Mouse (Mus musculus): ENCODE measurements at regions not wholly inside any gene's neighbourhood (a gene's known extent, or its start where the extent isn't known, plus 50 kb on each side); places are given as distances from the start of the nearest gene placed in this dataset.

DNA sequence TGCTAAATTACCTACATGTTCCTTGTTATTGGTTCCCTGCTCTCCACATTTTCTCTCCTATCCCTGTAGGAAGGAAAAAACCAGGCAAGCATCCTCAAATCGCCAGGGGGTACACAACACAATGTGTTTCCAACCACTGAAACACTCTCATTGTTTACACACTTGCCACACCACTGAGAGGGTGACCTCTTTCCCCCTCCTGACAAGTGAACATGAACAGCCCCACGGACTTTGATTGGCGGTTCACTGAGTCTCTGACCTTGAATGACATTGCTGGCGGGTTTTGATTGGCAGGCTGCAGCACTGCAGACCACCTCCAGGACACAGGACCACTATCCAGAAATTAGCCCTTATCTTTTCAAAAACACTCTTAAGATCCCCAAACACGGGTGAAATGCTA is 211.7 kb upstream of the Onecut1 start:
- DNase-seq (ENCODE audit: low spot score in 2 of 2), result no peak

DNA sequence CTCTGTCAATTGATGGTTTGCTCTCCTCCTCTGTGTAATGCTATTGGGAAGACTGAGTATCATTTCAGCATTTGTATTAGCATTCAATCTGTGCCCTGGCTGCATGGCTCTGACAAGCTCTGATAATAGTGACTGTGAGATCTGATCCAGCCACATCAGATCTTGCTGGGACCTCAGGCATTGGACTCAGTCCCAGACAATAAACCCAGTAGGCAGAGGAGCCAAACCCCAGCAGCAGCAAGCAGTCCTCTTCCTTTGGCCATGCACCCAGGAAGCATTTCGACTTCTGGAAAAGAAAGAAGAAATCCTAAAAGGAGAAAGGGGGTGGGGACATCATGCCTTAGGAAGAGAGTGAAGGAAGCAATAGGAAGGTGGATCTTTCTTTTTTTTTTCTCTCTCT is 205.8 kb upstream of the Onecut1 start:
- DNase-seq (ENCODE audit: low spot score in 2 of 2), result no peak

DNA sequence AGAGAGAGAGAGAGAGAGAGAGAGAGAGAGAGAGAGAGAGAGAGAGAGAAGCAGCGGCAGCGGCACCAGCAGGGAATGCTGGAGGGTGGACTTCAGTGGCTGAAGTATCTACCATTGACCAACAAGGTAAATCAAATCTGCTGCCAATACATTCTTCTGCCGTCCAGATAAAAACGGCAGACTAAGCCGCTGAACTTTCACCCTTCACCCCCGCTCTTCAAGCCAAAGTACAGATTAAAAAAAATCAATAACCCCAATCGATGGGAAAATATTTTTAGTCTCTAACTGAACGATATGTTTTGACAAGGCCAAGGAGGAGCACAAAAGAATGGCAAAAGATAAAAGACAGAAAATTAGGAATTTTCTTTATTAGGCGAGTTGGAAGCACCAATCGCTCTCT is 205.3 kb upstream of the Onecut1 start:
- no peak for DNase-seq (ENCODE audit: low spot score in 2 of 2)

DNA sequence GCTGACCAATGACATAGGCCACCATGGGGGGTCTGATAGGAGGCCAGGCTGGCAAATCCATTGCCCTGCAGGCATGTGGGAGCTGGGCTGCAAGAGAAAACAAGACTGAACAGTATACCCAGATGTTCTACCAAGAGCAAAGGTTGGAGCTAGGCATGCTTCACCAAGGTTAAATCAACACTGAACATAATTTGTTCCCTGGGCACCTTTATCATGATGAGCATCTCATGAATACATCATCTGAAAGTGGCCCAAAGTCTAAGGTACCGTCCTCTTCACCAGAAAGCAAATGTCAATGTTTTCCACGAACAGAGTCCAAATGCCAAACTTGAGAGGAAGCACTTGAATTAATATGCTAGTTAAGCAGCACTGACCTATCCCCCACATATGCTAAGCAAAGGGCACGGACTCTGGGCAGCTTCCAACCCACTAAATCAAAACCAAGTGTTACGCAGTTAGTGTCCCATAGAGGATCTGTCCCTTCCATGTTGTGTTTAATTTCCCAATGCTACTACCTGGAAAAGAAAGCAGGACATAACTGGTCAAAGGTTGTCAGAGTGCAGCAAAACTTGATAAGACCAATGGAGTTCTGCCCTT is 190.3 kb upstream of the Onecut1 start:
- DNase-seq (ENCODE audit: low spot score in 2 of 2), result no peak

DNA sequence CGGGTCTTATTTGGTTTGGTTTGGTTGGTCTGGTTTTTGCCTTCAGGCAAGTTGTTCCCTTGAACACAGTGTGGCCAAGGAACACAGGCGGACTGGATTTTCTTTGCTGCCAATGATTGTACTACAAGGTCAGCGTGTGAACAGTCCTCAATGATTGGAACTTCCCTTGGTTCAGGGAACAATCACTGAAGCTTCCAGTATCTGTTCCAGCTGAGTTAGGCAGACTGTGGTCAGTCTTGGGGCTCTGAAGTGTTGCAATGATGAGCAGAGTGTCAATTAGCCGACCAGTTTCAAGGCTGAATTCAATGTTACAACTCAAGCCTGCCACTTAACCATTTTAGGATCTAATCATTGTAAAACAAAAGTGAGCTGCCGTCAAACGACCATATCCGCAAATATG is 189.5 kb upstream of the Onecut1 start:
- no peak for DNase-seq (ENCODE audit: low spot score in 2 of 2)

DNA sequence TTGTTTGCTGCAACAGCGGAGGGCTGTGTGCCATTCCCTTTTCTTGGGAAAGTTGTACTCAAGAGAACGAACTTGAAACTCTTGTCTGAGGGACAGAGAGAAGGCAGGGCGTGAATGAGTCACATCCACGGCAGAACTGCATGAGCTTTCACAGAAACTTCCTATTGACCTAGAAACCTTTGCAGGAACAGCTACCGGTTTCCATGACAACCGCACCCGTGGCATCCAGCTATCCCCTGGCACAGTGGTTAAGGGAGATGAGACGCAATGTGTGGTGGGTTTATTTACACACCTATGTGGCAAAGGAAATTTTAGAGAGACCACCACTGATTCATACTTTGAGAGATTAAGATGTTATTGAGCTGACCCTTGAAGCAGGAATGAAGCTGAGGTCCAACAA is 163.5 kb upstream of the Onecut1 start:
- DNase-seq (ENCODE audit: low spot score in 2 of 2), result no peak

DNA sequence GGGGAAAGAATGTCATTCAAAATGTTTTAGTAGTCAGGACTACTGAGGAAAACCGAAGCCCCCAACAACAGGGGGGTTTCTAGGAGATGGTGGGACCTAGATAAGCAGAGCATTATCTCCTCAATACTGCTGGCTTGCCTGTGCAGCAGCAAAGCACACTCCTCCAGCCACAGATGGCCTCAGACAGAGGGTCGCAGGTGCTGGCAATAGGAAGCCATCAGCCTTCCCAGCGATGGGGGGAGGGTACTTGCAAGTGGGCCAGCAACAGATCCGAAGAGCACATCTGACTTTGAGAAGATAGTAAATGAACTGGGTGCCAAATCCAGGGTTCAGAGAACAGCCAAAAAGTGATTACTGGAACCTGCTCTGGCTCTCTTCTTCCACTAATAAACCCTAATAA is 156.0 kb upstream of the Onecut1 start:
- DNase-seq (ENCODE audit: low spot score in 2 of 2), result no peak

DNA sequence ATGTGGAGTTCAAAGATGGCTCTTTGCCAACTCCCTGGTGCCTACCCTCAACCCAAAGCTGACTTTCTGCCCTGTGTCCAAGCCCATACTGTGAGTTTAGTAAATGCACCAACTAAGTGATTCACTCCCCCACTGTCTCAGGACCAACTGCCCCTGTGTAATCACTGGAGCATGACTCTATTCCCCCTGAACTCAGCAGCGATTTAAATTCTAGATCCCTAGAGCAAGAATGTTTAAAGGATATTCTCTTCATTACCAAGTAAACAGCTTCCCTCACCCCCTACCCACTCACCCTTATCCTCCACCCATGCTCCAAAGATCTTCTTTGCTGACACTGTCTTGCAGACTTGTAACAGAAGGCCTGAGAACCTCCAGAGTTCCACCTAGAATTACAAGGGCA is 154.1 kb upstream of the Onecut1 start:
- DNase-seq (ENCODE audit: low spot score in 2 of 2), result no peak

DNA sequence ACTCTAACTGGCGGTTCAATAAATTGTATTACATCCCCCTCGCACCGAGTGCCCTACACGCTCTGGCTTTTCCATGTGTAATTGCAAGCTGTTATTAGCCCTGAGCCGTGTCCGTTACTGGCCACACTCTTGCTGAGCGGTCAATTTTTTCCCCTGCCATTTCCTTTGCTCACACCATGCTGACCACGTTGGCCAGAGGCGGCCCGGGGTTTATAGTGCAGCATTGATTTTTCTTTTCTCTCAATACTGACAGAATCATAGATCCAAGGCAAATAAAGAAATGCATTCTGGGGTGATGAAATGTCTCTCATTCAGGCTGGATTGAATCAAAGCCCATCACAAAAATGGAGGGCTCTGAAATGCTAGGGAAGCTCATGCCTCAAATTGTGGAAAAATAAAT is 150.0 kb upstream of the Onecut1 start:
- DNase-seq (ENCODE audit: low spot score in 2 of 2), result no peak

DNA sequence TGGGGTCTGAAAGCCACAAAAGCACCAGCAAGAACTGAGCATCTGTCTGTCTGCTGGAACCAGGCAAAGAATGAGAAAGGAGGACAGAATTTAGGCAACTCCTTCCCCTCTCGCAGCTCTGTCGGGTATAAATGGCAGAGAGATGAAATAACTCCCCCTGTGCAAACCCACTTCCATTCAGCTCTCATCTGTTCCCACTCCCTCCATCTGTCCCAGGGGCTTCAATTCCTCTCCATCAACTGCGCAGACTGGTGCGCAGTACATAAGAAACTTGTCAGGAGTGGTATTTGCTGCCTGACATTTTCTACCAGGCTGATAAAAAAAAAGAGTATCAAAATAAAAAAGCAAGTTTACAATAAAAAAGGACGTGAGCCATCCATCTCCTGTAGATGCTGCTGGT is 129.3 kb upstream of the Onecut1 start:
- no peak for DNase-seq (ENCODE audit: low spot score in 2 of 2)

DNA sequence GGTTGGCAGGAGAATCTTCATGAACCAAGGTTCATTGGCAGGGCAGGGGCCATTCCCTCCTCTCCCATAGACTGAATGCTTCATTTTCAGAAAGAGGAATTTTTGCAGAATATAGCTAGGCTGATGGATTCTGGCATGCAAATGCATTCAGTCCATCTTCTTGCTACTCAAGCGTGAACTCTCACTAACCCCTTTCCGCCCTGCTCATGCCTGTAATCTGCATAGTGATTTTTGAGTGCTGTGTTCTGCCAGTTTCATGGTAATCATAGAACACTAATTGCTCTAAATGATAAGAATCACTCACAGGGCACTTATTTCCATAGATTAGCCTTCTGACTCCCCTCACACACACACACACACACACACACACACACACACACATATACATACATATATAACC is 119.8 kb upstream of the Onecut1 start:
- DNase-seq (ENCODE audit: low spot score in 2 of 2), result no peak

DNA sequence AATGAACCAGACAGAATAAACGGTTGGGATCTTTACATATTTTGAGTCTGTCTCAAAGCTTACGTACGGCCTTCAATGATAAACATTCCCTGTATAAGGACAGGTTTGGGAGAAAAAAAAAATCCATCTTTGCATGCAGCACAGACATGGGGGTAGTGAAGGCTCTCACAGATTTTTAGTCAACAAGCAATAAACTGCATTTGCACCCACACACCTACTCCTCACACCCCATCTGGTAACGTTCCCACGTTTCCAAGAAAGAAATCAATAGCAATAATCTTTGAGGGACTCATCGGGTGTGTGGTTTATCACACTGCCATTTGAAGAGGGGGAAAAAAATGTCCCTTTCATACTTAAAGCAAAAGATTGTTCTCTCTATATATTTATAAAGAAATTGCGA is 113.8 kb upstream of the Onecut1 start:
- DNase-seq (ENCODE audit: low spot score in 2 of 2), result no peak

DNA sequence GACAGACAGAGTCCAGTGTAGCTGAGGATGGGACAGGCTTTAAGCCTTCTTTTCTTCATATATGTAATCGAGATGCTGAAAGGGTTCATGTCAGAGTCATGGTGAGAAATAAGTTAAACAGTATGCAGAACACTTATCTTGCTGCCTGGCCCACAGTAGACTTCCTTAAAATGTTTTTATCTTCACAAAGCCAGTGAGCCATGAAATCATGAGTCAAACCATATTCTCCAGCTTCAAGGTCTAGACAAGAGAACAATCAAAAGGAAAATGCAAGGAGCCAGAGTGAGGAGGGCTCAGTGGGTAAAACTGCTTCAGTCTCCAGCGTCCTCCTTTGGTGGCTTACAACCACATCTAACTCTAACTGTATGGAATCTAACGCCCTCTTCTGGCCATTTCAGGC is 103.7 kb upstream of the Onecut1 start:
- DNase-seq (ENCODE audit: low spot score in 2 of 2), result no peak

DNA sequence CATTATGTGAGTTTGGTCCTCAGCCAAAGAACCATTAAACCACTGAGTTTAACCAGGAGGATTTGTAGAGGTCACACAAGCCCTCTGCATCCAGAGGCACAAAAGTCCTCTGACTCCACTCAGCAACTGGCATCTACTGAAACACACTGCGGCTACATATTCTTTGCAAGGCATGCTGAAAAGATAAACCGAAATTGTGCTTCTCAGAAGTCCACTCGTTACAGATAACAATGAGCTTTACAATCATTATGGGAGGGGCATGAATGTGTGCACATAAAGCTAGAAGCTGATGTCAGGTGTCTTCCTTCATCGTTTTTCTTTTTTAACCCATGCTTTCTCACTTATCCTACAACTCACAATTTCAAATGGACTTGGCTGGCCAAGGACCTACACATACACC is 102.8 kb upstream of the Onecut1 start:
- no peak for DNase-seq (ENCODE audit: low spot score in 2 of 2)

DNA sequence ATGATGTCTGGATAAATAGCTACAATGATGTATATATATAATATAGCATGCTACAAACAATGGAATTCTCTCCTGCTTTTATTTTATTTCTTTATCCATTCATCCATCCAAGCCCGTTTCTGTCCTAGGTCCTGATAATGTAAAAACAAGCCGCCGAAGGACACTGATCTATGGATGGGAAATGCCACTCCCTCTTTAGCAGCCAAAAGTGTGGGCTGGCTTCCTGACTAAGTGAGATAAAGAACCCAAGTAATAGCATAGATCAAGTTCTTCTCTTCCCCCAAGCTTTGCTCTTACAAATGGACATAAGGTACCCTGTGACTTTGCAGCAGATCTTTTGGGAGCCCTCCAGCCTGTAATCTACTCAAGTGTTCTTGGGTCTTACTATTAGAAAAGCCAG is 81.3 kb upstream of the Onecut1 start:
- no peak for DNase-seq (ENCODE audit: low spot score in 2 of 2)

DNA sequence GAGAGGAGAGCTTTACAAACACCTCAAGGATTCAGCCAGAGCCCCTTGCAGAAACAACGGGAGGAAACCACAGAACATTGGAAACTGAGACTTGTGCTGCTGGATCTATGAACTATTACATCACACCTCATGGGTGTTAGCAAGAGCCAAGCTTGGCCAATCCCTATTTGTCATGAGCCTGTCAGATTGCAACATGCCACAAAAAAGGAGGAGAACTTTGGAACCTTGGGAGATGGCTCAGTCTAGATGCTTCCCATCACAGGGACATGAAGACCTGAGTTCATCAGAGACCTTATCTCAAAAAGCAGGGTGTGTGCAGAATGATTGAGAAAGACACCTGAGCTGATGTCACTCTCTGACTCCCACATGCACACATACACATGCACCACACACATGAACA is 68.3 kb upstream of the Onecut1 start:
- DNase-seq (ENCODE audit: low spot score in 2 of 2), result no peak

DNA sequence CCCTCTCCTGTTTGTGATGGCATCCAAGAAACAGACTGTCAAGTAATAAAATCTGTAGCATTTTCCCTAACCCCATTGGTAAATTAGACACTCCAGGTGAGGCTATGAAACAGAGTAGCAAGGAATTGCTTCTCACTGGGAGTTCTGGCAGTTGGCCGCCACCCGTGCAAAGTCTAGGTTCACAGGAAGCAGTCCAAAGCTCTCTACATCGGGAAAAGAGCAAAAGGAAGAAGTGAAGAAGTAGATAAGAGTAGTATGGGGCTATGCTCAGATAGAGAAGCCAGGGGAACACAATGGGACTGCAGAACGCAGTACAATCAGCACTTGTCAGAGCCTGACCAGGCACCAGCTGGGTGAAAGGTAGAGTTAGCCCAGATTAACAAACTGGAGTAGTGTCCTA is 65.7 kb upstream of the Onecut1 start:
- no peak for DNase-seq (ENCODE audit: low spot score in 2 of 2)

DNA sequence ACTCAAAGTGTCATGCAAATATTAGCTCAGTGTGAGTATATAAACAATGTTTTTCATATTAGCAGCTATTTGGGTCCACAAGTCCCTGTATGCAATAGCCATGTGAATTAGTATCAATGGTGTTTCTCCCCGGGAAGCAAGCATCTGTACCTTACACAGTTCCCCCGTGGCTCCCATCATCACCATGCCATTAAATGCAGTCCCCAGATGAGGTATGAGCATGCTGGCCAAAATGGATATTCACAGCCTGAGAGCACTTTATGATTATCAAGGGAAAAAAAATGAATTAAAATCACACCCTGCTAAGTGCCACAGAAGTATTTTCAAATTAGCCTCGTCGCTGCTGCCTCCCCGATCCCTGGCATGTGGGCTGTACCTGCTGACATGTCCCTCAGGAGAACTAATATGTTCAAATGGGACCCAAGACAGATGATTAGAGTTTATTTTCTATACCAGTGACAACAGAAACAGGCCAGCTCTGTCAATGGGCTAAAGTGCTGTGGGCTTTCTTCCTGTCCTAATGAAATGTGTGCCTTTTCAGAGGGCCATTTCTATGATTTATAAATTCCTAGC is 64.4 kb upstream of the Onecut1 start:
- DNase-seq (ENCODE audit: low spot score in 2 of 2), result no peak

DNA sequence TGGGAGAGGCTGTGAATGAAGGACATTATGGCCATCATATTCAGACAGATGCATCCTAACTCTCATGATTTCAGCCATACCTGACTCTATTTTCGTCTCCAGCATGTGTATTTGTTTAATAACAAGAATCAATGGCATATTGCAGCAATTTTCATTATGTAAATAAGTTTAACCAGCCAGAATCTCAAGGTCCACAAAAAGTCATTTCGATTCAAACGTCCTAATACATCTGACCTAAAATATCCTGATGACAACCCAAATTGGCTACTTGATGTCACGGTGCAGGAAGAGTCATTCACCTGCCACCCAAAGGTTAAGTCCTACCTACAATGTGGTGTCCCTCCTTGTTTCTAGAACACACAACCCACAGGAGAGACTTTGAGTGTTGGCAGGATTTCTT is 60.6 kb upstream of the Onecut1 start:
- no peak for DNase-seq (ENCODE audit: low spot score in 2 of 2)

DNA sequence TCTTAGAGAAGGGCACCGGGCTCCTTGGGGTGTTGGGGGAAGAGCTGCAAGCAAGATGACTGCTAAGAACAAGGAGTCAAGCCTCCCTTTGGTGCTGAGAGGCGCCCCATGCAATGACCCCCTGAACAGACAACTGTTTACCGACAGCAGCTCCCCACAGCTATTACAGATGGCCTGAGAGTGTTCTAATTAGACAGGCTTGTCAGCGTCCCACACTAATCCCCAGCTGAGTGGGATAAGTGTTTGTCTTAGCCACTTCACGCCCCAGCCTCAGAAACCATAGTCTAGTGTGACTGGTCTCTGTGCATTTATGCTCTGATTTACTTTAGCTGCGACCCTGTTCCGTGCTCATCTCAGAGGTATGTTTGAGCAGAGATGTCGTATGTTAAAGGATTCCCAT is 50.3 kb upstream of the Onecut1 start:
- DNase-seq (ENCODE audit: low spot score in 2 of 2), result no peak
